Mouse (Mus musculus) myocyte (in vitro differentiated cells): ENCODE data around the gene Glg1. TPM values are rescaled to one million over a fixed set of nuclear protein-coding genes. Genes with fewer than 3 reads are reported as not detected.

ENCODE experiments used
- H3K27me3 ChIP-seq: one replicate; pipeline ENCODE4 v1.6.1; 2011; ENCODE audit not compliant: control insufficient read depth, insufficient read depth, insufficient read length
- H3K36me3 ChIP-seq: one replicate; pipeline ENCODE4 v1.6.1; 2011; ENCODE audit not compliant: control insufficient read depth, insufficient read depth
- H3K4me2 ChIP-seq: one replicate; pipeline ENCODE4 v1.6.1; 2011; ENCODE audit warnings: low read depth, control low read depth
- H3K4me3 ChIP-seq: one replicate; pipeline ENCODE4 v1.5.1; 2011; ENCODE audit warnings: mild to moderate bottlenecking, control low read depth, moderate library complexity
- H3K79me2 ChIP-seq: one replicate; pipeline ENCODE4 v1.6.1; 2011; ENCODE audit not compliant: control insufficient read depth, insufficient read depth
- H3ac ChIP-seq: one replicate; pipeline ENCODE4 v1.6.1; 2011; ENCODE audit not compliant: control insufficient read depth, insufficient read length
- CEBPB ChIP-seq: IDR thresholded peaks from 2 replicates; pipeline ENCODE4 v1.6.1; 2011; ENCODE audit warnings: mild to moderate bottlenecking, moderate library complexity; ENCODE audit not compliant: poor library complexity, insufficient read depth, severe bottlenecking
- E2F4 ChIP-seq: IDR thresholded peaks from one replicate; pipeline ENCODE4 v1.6.1; 2011; ENCODE audit warnings: mild to moderate bottlenecking, control low read depth, moderate library complexity; ENCODE audit not compliant: insufficient read depth
- MAX ChIP-seq: IDR thresholded peaks from one replicate; pipeline ENCODE4 v1.6.1; 2011; ENCODE audit warnings: low read depth, mild to moderate bottlenecking, control low read depth
- MYOD1 ChIP-seq, 3 experiments: IDR thresholded peaks; one replicate each; pipeline ENCODE4 v1.6.1; 2011; ENCODE audit warnings: control low read depth in 2 of 3, low read depth in 2 of 3, mild to moderate bottlenecking in 2 of 3, moderate library complexity in 1 of 3; ENCODE audit not compliant: insufficient read length in 2 of 3, control insufficient read depth in 1 of 3
- MYOG ChIP-seq, 3 experiments: IDR thresholded peaks; one replicate each; pipeline ENCODE4 v1.6.1; 2011; ENCODE audit warnings: control low read depth in 2 of 3, low read depth in 2 of 3, mild to moderate bottlenecking in 2 of 3; ENCODE audit not compliant: insufficient read length in 2 of 3, control insufficient read depth in 1 of 3, insufficient read depth in 1 of 3
- POLR2A ChIP-seq: IDR thresholded peaks from one replicate; pipeline ENCODE4 v1.6.1; 2011; ENCODE audit warnings: low read depth, mild to moderate bottlenecking, control low read depth, moderate library complexity; ENCODE audit not compliant: insufficient read length
- POLR2AphosphoS2 ChIP-seq: IDR thresholded peaks from one replicate; pipeline ENCODE4 v1.6.1; 2011; ENCODE audit warnings: low read depth, control low read depth; ENCODE audit not compliant: insufficient read length
- REST ChIP-seq: IDR thresholded peaks from one replicate; pipeline ENCODE4 v1.6.1; 2011; ENCODE audit warnings: mild to moderate bottlenecking, control low read depth, moderate library complexity; ENCODE audit not compliant: insufficient read depth, insufficient read length
- SRF ChIP-seq: IDR thresholded peaks from one replicate; pipeline ENCODE4 v1.6.1; 2011; ENCODE audit warnings: low read depth; ENCODE audit not compliant: control insufficient read depth, insufficient read length
- TCF12 ChIP-seq: IDR thresholded peaks from one replicate; pipeline ENCODE4 v1.6.1; 2011; ENCODE audit warnings: mild to moderate bottlenecking, control low read depth; ENCODE audit not compliant: poor library complexity, insufficient read depth, severe bottlenecking
- TCF3 ChIP-seq: IDR thresholded peaks from one replicate; pipeline ENCODE4 v1.6.1; 2011; ENCODE audit warnings: low read depth, control low read depth; ENCODE audit not compliant: insufficient read length
- USF1 ChIP-seq: IDR thresholded peaks from one replicate; pipeline ENCODE4 v1.6.1; 2011; ENCODE audit warnings: low read depth, mild to moderate bottlenecking, control low read depth, moderate library complexity
- polyA plus RNA-seq: library from polyadenylated mRNA; unstranded; fragments of >200 nt; fragmentation: generic; extraction: Trizol; gene quantifications from one replicate; pipeline ENCODE4 v1.2.1, GENCODE M21; 2012; ENCODE audit warnings: missing spikeins

Gene Glg1
- polyA plus RNA-seq, 1 experiment, result 39.1 TPM

- Histone ChIP-seq H3K79me2 (peaks cover 14% of the 10 kb centered on the region), H3ac (no peak overlapping the region), H3K4me3 (no peak overlapping the region), H3K4me2 (no peak overlapping the region), H3K36me3 (peaks cover 26% of the 10 kb centered on the region), H3K27me3 (no peaks in the 10 kb centered on the region)
- no peak for TF ChIP-seq MYOG (IDR thresholded peaks at IDR 0.05; ENCODE audit: control insufficient read depth in 1 of 3, insufficient read depth in 1 of 3, insufficient read length in 2 of 3, low read depth in 2 of 3)
- no peak for TF ChIP-seq POLR2AphosphoS2
- TF ChIP-seq E2F4, result no peak
- no peak for TF ChIP-seq POLR2A
- TF ChIP-seq TCF12, result no peak
- no peak for TF ChIP-seq MAX
- TF ChIP-seq REST, result no peak
Observed at GRCm38 (mm10) chr8:111197966-111198365, 61.0 kb downstream of the Glg1 start.

GRCm38 (mm10) chr8:111196181-111196580 lies 62.8 kb downstream of the Glg1 start:
- H3K36me3 ChIP-seq, result peaks cover 37% of the 10 kb centered on the region
- no peak overlapping the region for H3K4me2 ChIP-seq
- no peaks in the 10 kb centered on the region for H3K27me3 ChIP-seq
- TF ChIP-seq SRF, result no peak
- TF ChIP-seq TCF12, result no peak
- no peak for TF ChIP-seq E2F4
- TF ChIP-seq POLR2AphosphoS2, result no peak
- TF ChIP-seq POLR2A, result no peak
- TF ChIP-seq CEBPB, result no peak
- TF ChIP-seq USF1, result no peak
- TF ChIP-seq MAX, result no peak
- TF ChIP-seq TCF3, result no peak
- TF ChIP-seq REST, result no peak
- no peak for TF ChIP-seq MYOG (IDR thresholded peaks at IDR 0.05; ENCODE audit: control insufficient read depth in 1 of 3, insufficient read depth in 1 of 3, insufficient read length in 2 of 3, low read depth in 2 of 3)
- TF ChIP-seq MYOD1 (IDR thresholded peaks at IDR 0.05; ENCODE audit: control insufficient read depth in 1 of 3, insufficient read length in 2 of 3, low read depth in 2 of 3), result no peak
- no peak overlapping the region for H3K4me3 ChIP-seq
- H3K79me2 ChIP-seq, result peaks cover 7% of the 10 kb centered on the region
- H3ac ChIP-seq, result no peak overlapping the region

- TF ChIP-seq USF1 (no peak), CEBPB (no peak), MYOG (IDR thresholded peaks at IDR 0.05; ENCODE audit: control insufficient read depth in 1 of 3, insufficient read depth in 1 of 3, insufficient read length in 2 of 3, low read depth in 2 of 3) (no peak), TCF12 (no peak), E2F4 (no peak), MAX (no peak), POLR2AphosphoS2 (no peak), MYOD1 (IDR thresholded peaks at IDR 0.05; ENCODE audit: control insufficient read depth in 1 of 3, insufficient read length in 2 of 3, low read depth in 2 of 3) (no peak), TCF3 (no peak), REST (no peak), SRF (no peak), POLR2A (no peak)
- Histone ChIP-seq H3K27me3 (no peaks in the 10 kb centered on the region), H3K4me2 (no peak overlapping the region), H3K36me3 (peaks cover 36% of the 10 kb centered on the region), H3K79me2 (no peaks in the 10 kb centered on the region), H3ac (no peak overlapping the region), H3K4me3 (no peak overlapping the region)
Observed at GRCm38 (mm10) chr8:111188594-111189211, 70.3 kb downstream of the Glg1 start.

- no peak overlapping the region for H3ac ChIP-seq
- H3K36me3 ChIP-seq, result peaks cover 34% of the 10 kb centered on the region
- no peak for TF ChIP-seq TCF3
- TF ChIP-seq REST, result no peak
- no peak for TF ChIP-seq TCF12
- TF ChIP-seq CEBPB, result no peak
- TF ChIP-seq USF1, result no peak
- no peak for TF ChIP-seq SRF
- no peak overlapping the region for H3K4me3 ChIP-seq
- H3K4me2 ChIP-seq, result no peak overlapping the region
- no peaks in the 10 kb centered on the region for H3K79me2 ChIP-seq
- H3K27me3 ChIP-seq, result no peaks in the 10 kb centered on the region
Observed at GRCm38 (mm10) chr8:111187470-111187869, 71.5 kb downstream of the Glg1 start.

GRCm38 (mm10) chr8:111185472-111185947 lies 73.5 kb downstream of the Glg1 start:
- peaks cover 30% of the 10 kb centered on the region for H3K36me3 ChIP-seq
- TF ChIP-seq MYOD1 (IDR thresholded peaks at IDR 0.05; ENCODE audit: control insufficient read depth in 1 of 3, insufficient read length in 2 of 3, low read depth in 2 of 3), result no peak
- no peak for TF ChIP-seq MAX
- H3K79me2 ChIP-seq, result no peaks in the 10 kb centered on the region

More at GRCm38 (mm10) chr8:111185472-111185947, 73.5 kb downstream of the Glg1 start:
- peak overlapping the region; percentile 53 for H3K4me2 ChIP-seq
- no peaks in the 10 kb centered on the region for H3K27me3 ChIP-seq
- no peak overlapping the region for H3ac ChIP-seq
- no peak overlapping the region for H3K4me3 ChIP-seq
